Mouse (Mus musculus): ENCODE measurements around the gene Ryk.

DNA sequence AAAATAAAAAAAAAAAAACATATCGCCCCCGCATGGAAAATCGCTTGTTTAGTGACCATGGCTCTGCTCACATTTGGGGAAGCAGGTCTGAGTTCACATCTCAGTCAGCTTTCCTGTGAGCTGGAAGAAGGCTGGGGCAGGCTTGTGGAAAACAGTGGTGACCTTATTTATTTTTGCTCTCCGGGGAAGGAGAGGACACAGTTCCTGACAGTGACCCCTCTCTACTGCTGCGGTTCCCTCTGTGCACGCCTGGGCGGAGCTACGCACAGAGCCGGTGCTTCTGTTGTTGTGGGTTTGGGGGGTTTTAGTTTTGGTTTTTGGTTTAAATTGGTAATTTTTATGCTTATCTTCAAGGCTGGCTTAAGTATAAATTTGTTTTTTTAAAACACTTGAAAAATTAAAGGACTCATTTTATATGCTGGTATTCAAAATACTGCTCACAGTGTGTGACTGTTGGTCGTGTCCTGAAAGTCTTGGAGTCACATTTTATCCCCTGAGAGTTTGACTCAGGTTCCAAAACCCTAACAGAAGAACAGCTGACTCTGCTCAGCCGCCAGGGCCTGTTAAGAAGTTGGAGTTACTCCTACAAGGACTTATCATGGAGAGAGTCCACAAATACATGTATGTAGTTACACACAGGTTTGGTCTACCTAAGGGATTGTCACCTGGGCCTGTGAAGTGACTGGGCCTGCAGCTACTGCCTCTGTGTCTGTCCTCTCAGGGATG is 73.0 kb downstream of the Ryk start:
- TF ChIP-seq CTCF (conservative IDR thresholded peaks at IDR 0.05; ENCODE audit: low read length) (no peak), POU5F1 (IDR thresholded peaks at IDR 0.05; ENCODE audit: borderline replicate concordance, low read length) (no peak), NANOG (IDR thresholded peaks at IDR 0.05; ENCODE audit: borderline replicate concordance, low read length) (no peak)
